Mouse (Mus musculus): ENCODE results near the gene Osbp. TPM values are rescaled to one million over a fixed set of nuclear protein-coding genes. Genes with fewer than 3 reads are reported as not detected.
A peak's percentile ranks its signal among the peaks of the same experiment; 100 is the strongest.

The Osbp gene
- polyA plus RNA-seq, 2 experiments = 10.9 to 37.5 TPM

- H3K27me3 ChIP-seq (ENCODE audit: control insufficient read depth, insufficient read depth, low read length) = no peaks in the 10 kb centered on the region
- H3K4me2 ChIP-seq (replicated peaks; ENCODE audit: low read depth, low read length, severe bottlenecking) = no peak within 1 kb of the TSS
- no peaks in the 10 kb centered on the region for H3K4me1 ChIP-seq (ENCODE audit: control insufficient read depth, insufficient read depth, low read length)
- no peak for DNase-seq (ENCODE audit: low spot score)
- no peak for ATAC-seq (ENCODE audit: low FRiP score, low read depth)
- no peak within 1 kb of the TSS for H3K27ac ChIP-seq (replicated peaks; ENCODE audit: low read depth, low read length)
- TF ChIP-seq POLR2A (IDR thresholded peaks at IDR 0.05; ENCODE audit: borderline replicate concordance, extremely low read depth, insufficient read depth, insufficient read length) = no peak
- H3K4me3 ChIP-seq (replicated peaks; ENCODE audit: low read length) = no peak within 1 kb of the TSS
- WGBS = 57% methylated on average over 2 of the region's 2 CpGs
- no peaks in the 10 kb centered on the region for H3K36me3 ChIP-seq (ENCODE audit: control insufficient read depth, insufficient read depth, low read length)
- H3K9me3 ChIP-seq (ENCODE audit: control insufficient read depth, low read length) = no peaks in the 10 kb centered on the region
- H3K9ac ChIP-seq (ENCODE audit: low read depth, low read length, severe bottlenecking) = no peak within 1 kb of the TSS
Measured at GRCm38 (mm10) chr19:12041217-12041616, 75.5 kb downstream of the Osbp start, which contains the start of gene Olfr1423. Gene Olfr1423 (minus strand): TSS chr19:12041317.

GRCm38 (mm10) chr19:12043163-12043562 lies 77.4 kb downstream of the Osbp start:
- H3K9me3 ChIP-seq (ENCODE audit: control insufficient read depth, low read length) = no peaks in the 10 kb centered on the region
- H3K4me2 ChIP-seq (replicated peaks; ENCODE audit: low read depth, low read length, severe bottlenecking) = no peak overlapping the region
- no peak overlapping the region for H3K4me3 ChIP-seq (replicated peaks; ENCODE audit: low read length)
- H3K36me3 ChIP-seq (ENCODE audit: control insufficient read depth, insufficient read depth, low read length) = no peaks in the 10 kb centered on the region
- H3K4me1 ChIP-seq (ENCODE audit: control insufficient read depth, insufficient read depth, low read length) = no peaks in the 10 kb centered on the region
- H3K27ac ChIP-seq (replicated peaks; ENCODE audit: low read depth, low read length) = no peak overlapping the region
- TF ChIP-seq POLR2A (IDR thresholded peaks at IDR 0.05; ENCODE audit: borderline replicate concordance, extremely low read depth, insufficient read depth, insufficient read length) = no peak
- no peak overlapping the region for H3K9ac ChIP-seq (ENCODE audit: low read depth, low read length, severe bottlenecking)
- DNase-seq (ENCODE audit: low spot score) (no peak), ATAC-seq (ENCODE audit: low FRiP score, low read depth) (no peak)
- H3K27me3 ChIP-seq (ENCODE audit: control insufficient read depth, insufficient read depth, low read length) = no peaks in the 10 kb centered on the region
- WGBS = 91% methylated on average over 5 of the region's 5 CpGs

Small RNA genes within 50 kb of the gene (microRNA-seq; reads per million reads assigned to microRNA genes)
- 3.2 reads per million, percentile 7 among the genes with 10 or more reads in this experiment for gene Mir6994

Other genes with a start within 250 kb of the Osbp start
- gene Gif, start 218.4 kb upstream of the Osbp start, polyA plus RNA-seq (2012; rRNA removed) = not detected in 2 replicates
- gene Gif, start 218.4 kb upstream of the Osbp start, polyA plus RNA-seq (2014; fragmentation: Nextera tagmentation; extraction: Ambion mirVana) = not detected in 2 replicates
- 19.0 and 30.3 TPM in 2 replicates for gene Mrpl16, start 195.6 kb upstream of the Osbp start, polyA plus RNA-seq (2012; rRNA removed)
- gene Mrpl16, start 195.6 kb upstream of the Osbp start, polyA plus RNA-seq (2014; fragmentation: Nextera tagmentation; extraction: Ambion mirVana) = 49.4 and 50.7 TPM in 2 replicates
- 3.9 and 5.2 TPM in 2 replicates for gene Stx3, start 146.5 kb upstream of the Osbp start, polyA plus RNA-seq (2012; rRNA removed)
- 6.7 and 7.9 TPM in 2 replicates for gene Stx3, start 146.5 kb upstream of the Osbp start, polyA plus RNA-seq (2014; fragmentation: Nextera tagmentation; extraction: Ambion mirVana)
- not detected in 2 replicates for gene Olfr1417, start 126.7 kb upstream of the Osbp start, polyA plus RNA-seq (2012; rRNA removed)
- not detected in 2 replicates for gene Olfr1417, start 126.7 kb upstream of the Osbp start, polyA plus RNA-seq (2014; fragmentation: Nextera tagmentation; extraction: Ambion mirVana)
- not detected in 2 replicates for gene Olfr1418, start 104.9 kb upstream of the Osbp start, polyA plus RNA-seq (2012; rRNA removed)
- gene Olfr1418, start 104.9 kb upstream of the Osbp start, polyA plus RNA-seq (2014; fragmentation: Nextera tagmentation; extraction: Ambion mirVana) = not detected in 2 replicates
- 0.06 TPM in 1 of 2 replicates, not detected in the other for gene Olfr1419, start 90.8 kb upstream of the Osbp start, polyA plus RNA-seq (2012; rRNA removed)
- not detected in 2 replicates for gene Olfr1419, start 90.8 kb upstream of the Osbp start, polyA plus RNA-seq (2014; fragmentation: Nextera tagmentation; extraction: Ambion mirVana)
- not detected in 2 replicates for gene Olfr1420, start 79.4 kb upstream of the Osbp start, polyA plus RNA-seq (2012; rRNA removed)
- gene Olfr1420, start 79.4 kb upstream of the Osbp start, polyA plus RNA-seq (2014; fragmentation: Nextera tagmentation; extraction: Ambion mirVana) = not detected in 2 replicates
- 38.5 and 45.1 TPM in 2 replicates for gene Patl1, start 53.5 kb upstream of the Osbp start, polyA plus RNA-seq (2012; rRNA removed)
- 18.9 and 19.6 TPM in 2 replicates for gene Patl1, start 53.5 kb upstream of the Osbp start, polyA plus RNA-seq (2014; fragmentation: Nextera tagmentation; extraction: Ambion mirVana)
- gene Olfr1423, start 75.4 kb downstream of the Osbp start, polyA plus RNA-seq (2012; rRNA removed) = not detected in 2 replicates
- gene Olfr1423, start 75.4 kb downstream of the Osbp start, polyA plus RNA-seq (2014; fragmentation: Nextera tagmentation; extraction: Ambion mirVana) = not detected in 2 replicates
- not detected in 2 replicates for gene Olfr1424, start 96.7 kb downstream of the Osbp start, polyA plus RNA-seq (2012; rRNA removed)
- not detected in 2 replicates for gene Olfr1424, start 96.7 kb downstream of the Osbp start, polyA plus RNA-seq (2014; fragmentation: Nextera tagmentation; extraction: Ambion mirVana)
- gene Olfr1425, start 111.8 kb downstream of the Osbp start, polyA plus RNA-seq (2012; rRNA removed) = not detected in 2 replicates
- not detected in 2 replicates for gene Olfr1425, start 111.8 kb downstream of the Osbp start, polyA plus RNA-seq (2014; fragmentation: Nextera tagmentation; extraction: Ambion mirVana)
- gene Olfr1426, start 126.1 kb downstream of the Osbp start, polyA plus RNA-seq (2012; rRNA removed) = not detected in 2 replicates
- not detected in 2 replicates for gene Olfr1426, start 126.1 kb downstream of the Osbp start, polyA plus RNA-seq (2014; fragmentation: Nextera tagmentation; extraction: Ambion mirVana)
- gene Olfr1427, start 137.4 kb downstream of the Osbp start, polyA plus RNA-seq (2012; rRNA removed) = not detected in 2 replicates
- gene Olfr1427, start 137.4 kb downstream of the Osbp start, polyA plus RNA-seq (2014; fragmentation: Nextera tagmentation; extraction: Ambion mirVana) = not detected in 2 replicates
- gene Olfr1428, start 150.0 kb downstream of the Osbp start, polyA plus RNA-seq (2012; rRNA removed) = not detected in 2 replicates
- gene Olfr1428, start 150.0 kb downstream of the Osbp start, polyA plus RNA-seq (2014; fragmentation: Nextera tagmentation; extraction: Ambion mirVana) = not detected in 2 replicates
- gene Olfr76, start 157.3 kb downstream of the Osbp start, polyA plus RNA-seq (2012; rRNA removed) = not detected in 2 replicates
- not detected in 2 replicates for gene Olfr76, start 157.3 kb downstream of the Osbp start, polyA plus RNA-seq (2014; fragmentation: Nextera tagmentation; extraction: Ambion mirVana)
- gene Olfr1555-ps1, start 204.2 kb downstream of the Osbp start, polyA plus RNA-seq (2012; rRNA removed) = not detected in 2 replicates
- not detected in 2 replicates for gene Olfr1555-ps1, start 204.2 kb downstream of the Osbp start, polyA plus RNA-seq (2014; fragmentation: Nextera tagmentation; extraction: Ambion mirVana)
- not detected in 2 replicates for gene Olfr1431, start 234.7 kb downstream of the Osbp start, polyA plus RNA-seq (2012; rRNA removed)
- not detected in 2 replicates for gene Olfr1431, start 234.7 kb downstream of the Osbp start, polyA plus RNA-seq (2014; fragmentation: Nextera tagmentation; extraction: Ambion mirVana)

Data from limb, embryonic 14.5 days (tissue).